ENCODE assay signal across 18 mouse cellular contexts in genomic region chr1:63058361-63058760, GRCm38 (mm10). TPM values are rescaled to one million over a fixed set of nuclear protein-coding genes. Genes with fewer than 3 reads are reported as not detected.
A peak's percentile ranks its signal among the peaks of the same experiment; 100 is the strongest.
DNase-seq lines count a peak whose midpoint lies in the region; ATAC-seq and TF ChIP-seq lines count a peak whose summit lies in the region.
"Had no signal": no experiment of that assay in that cellular context is flagged by ENCODE, and none has a peak within 500 bp of the region (broad histone marks: within the 10 kb centered on the region; RNA-seq: fewer than 3 reads in every experiment).

No protein-coding gene starts in this region.

- H3K4me3 ChIP-seq in liver, embryonic 14.5 days (ENCODE audit: insufficient read depth in 1 of 2, low read depth in 2 of 2, low read length in 2 of 2): no peak overlapping the region
- no peak overlapping the region for H3K4me3 ChIP-seq in neural tube, embryonic 15.5 days (replicated peaks)
- H3K4me3 ChIP-seq: embryonic facial prominence, embryonic 12.5 days; forebrain, embryonic 12.5 days; heart, embryonic 13.5 days; hindbrain, embryonic 12.5 days had no signal

- peak; percentile 25; the same call in 1 of the 2 replicates for ATAC-seq in erythroid progenitor cell, adult 5-6 weeks (replicated peaks; ENCODE audit: low FRiP score, poor library complexity, severe bottlenecking)
- peak; percentile 82 for ATAC-seq in liver, embryonic 14.5 days (ENCODE audit: insufficient read depth)
- peak; percentile 72 for ATAC-seq in megakaryocyte-erythroid progenitor cell, adult 5-6 weeks (replicated peaks; ENCODE audit: low FRiP score, low TSS enrichment, poor library complexity, severe bottlenecking)
- no peak for ATAC-seq in neural tube, embryonic 15.5 days (ENCODE audit: low FRiP score)
- ATAC-seq: CD4-positive, CD25-positive, alpha-beta regulatory T cell, adult 4 months had no signal

- DNase-seq in heart, adult 11 months: peak; percentile 87
- DNase-seq in heart, adult 18-20 months: no peak
- DNase-seq in liver, embryonic 14.5 days (ENCODE audit: low read depth in 3 of 3, low spot score in 3 of 3): peak in 2 of 3 experiments; percentile 5 to 14
- no peak for DNase-seq in retina, postnatal 1 day
- DNase-seq: adrenal gland, postnatal 10 days; B cell, adult 2 months; cerebellum, adult 11 months; cerebellum, adult 8-10 months; gastrocnemius, postnatal 14 days; heart, postnatal 36 days had no signal

- H3K9me3 ChIP-seq in liver, embryonic 14.5 days (ENCODE audit: control insufficient read depth, low read length): no peaks in the 10 kb centered on the region
- no peaks in the 10 kb centered on the region for H3K9me3 ChIP-seq in neural tube, embryonic 15.5 days (replicated peaks)
- H3K9me3 ChIP-seq: embryonic facial prominence, embryonic 12.5 days; forebrain, embryonic 12.5 days; heart, embryonic 13.5 days; hindbrain, embryonic 12.5 days had no signal

- no peak overlapping the region for H3K27ac ChIP-seq in liver, embryonic 14.5 days
- H3K27ac ChIP-seq in neural tube, embryonic 15.5 days (replicated peaks): no peak overlapping the region
- H3K27ac ChIP-seq: embryonic facial prominence, embryonic 12.5 days; forebrain, embryonic 12.5 days; heart, embryonic 13.5 days; hindbrain, embryonic 12.5 days had no signal

- no peaks in the 10 kb centered on the region for H3K27me3 ChIP-seq in liver, embryonic 14.5 days (ENCODE audit: control insufficient read depth, insufficient read depth, low read length)
- no peaks in the 10 kb centered on the region for H3K27me3 ChIP-seq in neural tube, embryonic 15.5 days (replicated peaks)
- H3K27me3 ChIP-seq: embryonic facial prominence, embryonic 12.5 days; forebrain, embryonic 12.5 days; heart, embryonic 13.5 days; hindbrain, embryonic 12.5 days had no signal

- H3K36me3 ChIP-seq in liver, embryonic 14.5 days (replicated peaks; ENCODE audit: control insufficient read depth, insufficient read depth, low read depth): peaks cover 17% of the 10 kb centered on the region
- H3K36me3 ChIP-seq in neural tube, embryonic 15.5 days: peaks cover 49% of the 10 kb centered on the region

- TF ChIP-seq EP300 in liver, embryonic 14.5 days (IDR thresholded peaks at IDR 0.05; ENCODE audit: low read depth): peak; percentile 46; the same call in 1 of the 2 replicates

- no peak for TF ChIP-seq CTCF in liver, embryonic 14.5 days (IDR thresholded peaks at IDR 0.05; ENCODE audit: low read depth)

- peaks cover 0 to 5% of the 10 kb centered on the region in 2 experiments; a peak in 1 of 4 replicates for H3K4me1 ChIP-seq in liver, embryonic 14.5 days (replicated peaks; ENCODE audit: control insufficient read depth in 2 of 2, insufficient read depth in 2 of 2, low read length in 1 of 2)
- H3K4me1 ChIP-seq in neural tube, embryonic 15.5 days: peaks cover 7% of the 10 kb centered on the region; the same call in 1 of the 2 replicates
- H3K4me1 ChIP-seq: embryonic facial prominence, embryonic 12.5 days; forebrain, embryonic 12.5 days; hindbrain, embryonic 12.5 days had no signal

- no peak overlapping the region for H3K9ac ChIP-seq in liver, embryonic 14.5 days (replicated peaks)
- H3K9ac ChIP-seq in neural tube, embryonic 15.5 days (replicated peaks): no peak overlapping the region
- H3K9ac ChIP-seq: embryonic facial prominence, embryonic 12.5 days; forebrain, embryonic 12.5 days; heart, embryonic 13.5 days; hindbrain, embryonic 12.5 days had no signal

- H3K4me2 ChIP-seq in liver, embryonic 14.5 days (ENCODE audit: low read depth): no peak overlapping the region
- no peak overlapping the region for H3K4me2 ChIP-seq in neural tube, embryonic 15.5 days
- H3K4me2 ChIP-seq: embryonic facial prominence, embryonic 12.5 days; forebrain, embryonic 12.5 days; heart, embryonic 13.5 days; hindbrain, embryonic 12.5 days had no signal

- WGBS in liver, embryonic 14.5 days (ENCODE audit: insufficient replicate concordance): 55% methylated on average over 12 of the region's 12 CpGs
- WGBS in neural tube, embryonic 15.5 days: 94% methylated on average over 12 of the region's 12 CpGs

RNA-seq across cellular contexts. Expression of gene Ino80d, which starts 56.1 kb away (rescaled TPM):
- 10 to 100 TPM; 16.4 to 17.6 TPM for total RNA-seq in heart, adult 18-20 months (2021)
- total RNA-seq in erythroid progenitor cell, adult 5-6 weeks (2015; ENCODE audit: low replicate concordance): 22.3 and 24.7 TPM in 2 replicates
- 16.8 and 20.4 TPM in 2 replicates for total RNA-seq in erythroid progenitor cell, adult 5-6 weeks (2017; ENCODE audit: low replicate concordance)
- polyA plus RNA-seq in liver, embryonic 14.5 days (2012; rRNA removed): 2.4 and 2.5 TPM in 2 replicates
- 3.4 and 3.9 TPM in 2 replicates for polyA plus RNA-seq in liver, embryonic 14.5 days (2014; fragmentation: Nextera tagmentation; extraction: Ambion mirVana)
- 32.7 and 63.0 TPM in 2 replicates for total RNA-seq in megakaryocyte-erythroid progenitor cell, adult 5-6 weeks (2014; fragmentation: Nextera tagmentation)
- 13.7 and 16.5 TPM in 2 replicates for total RNA-seq in megakaryocyte-erythroid progenitor cell, adult 5-6 weeks (2017)
- 8.2 and 10.9 TPM in 2 replicates for polyA plus RNA-seq in neural tube, embryonic 15.5 days (2015; fragmentation: Nextera tagmentation; extraction: Ambion mirVana)

Comparison
In these comparisons a context has a peak if more than half of its experiments do, and no peak if none do; other contexts are left out.
1. DNase-seq: peak in heart, adult 11 months (single experiment) and liver, embryonic 14.5 days (2 of 3); none in heart, adult 18-20 months (0 of 2) and retina, postnatal 1 day (single experiment).